Comparison of ENCODE assay signal across 16 mouse cellular contexts in genomic region chr10:107810649-107811398, GRCm38 (mm10).
DNase-seq lines count a peak whose midpoint lies in the region; ATAC-seq lines count a peak whose summit lies in the region.
"Had no signal": no experiment of that assay in that cellular context is flagged by ENCODE, and none has a peak within 500 bp of the region (broad histone marks: within the 10 kb centered on the region; RNA-seq: fewer than 3 reads in every experiment).

No protein-coding gene starts in this region.

- peak; percentile 9 to 13 for DNase-seq in lung, adult 18-20 months
- DNase-seq in lung, postnatal 25 days (ENCODE audit: low spot score), result no peak
- DNase-seq in lung, postnatal 10 days, result peak; percentile 1
- no peak for DNase-seq in heart, adult 11 months
- DNase-seq in gastrocnemius, postnatal 36 days, result no peak
- no peak for DNase-seq in testis, postnatal 10 days (ENCODE audit: low spot score)
- DNase-seq: adrenal gland, postnatal 25 days; cerebellum, adult 8-10 months; cerebellum, postnatal 14 days; gastrocnemius, postnatal 10 days; heart, postnatal 36 days had no signal

- intact Hi-C loops in gastrocnemius, postnatal 36 days (cut with DNase I), result no loop called here

- ATAC-seq in hematopoietic stem cell, adult 5-6 weeks (replicated peaks in 1 of 2; ENCODE audit: insufficient read depth in 1 of 2, low FRiP score in 2 of 2, low TSS enrichment in 1 of 2, low read depth in 1 of 2, poor library complexity in 2 of 2, severe bottlenecking in 2 of 2), result peak; percentile 93 to 94
- ATAC-seq: activated CD4-positive, CD25-positive, alpha-beta regulatory T cell, adult 4 months; forebrain, embryonic 16.5 days; hindbrain, postnatal 0 days; Patski had no signal

Comparison
In these comparisons a context has a peak if more than half of its experiments do, and no peak if none do; other contexts are left out.
1. DNase-seq: peak in lung, adult 18-20 months (2 of 2) and lung, postnatal 10 days (single experiment); none in lung, postnatal 25 days (single experiment), heart, adult 11 months (single experiment), gastrocnemius, postnatal 36 days (0 of 2) and testis, postnatal 10 days (single experiment).